ENCODE assay signal across 8 mouse cellular contexts in genomic region chr2:156179796-156180093, GRCm38 (mm10). TPM values are rescaled to one million over a fixed set of nuclear protein-coding genes. Genes with fewer than 3 reads are reported as not detected.
A peak's percentile ranks its signal among the peaks of the same experiment; 100 is the strongest.
DNase-seq lines count a peak whose midpoint lies in the region; ATAC-seq and TF ChIP-seq lines count a peak whose summit lies in the region.

No protein-coding gene starts in this region.

- ATAC-seq in heart, embryonic 14.5 days (ENCODE audit: insufficient number of reproducible peaks, insufficient read depth, low FRiP score, low read depth), result no peak; the same call in 1 of the 2 replicates
- ATAC-seq in G1E (ENCODE audit: extremely low read depth, insufficient number of reproducible peaks, low FRiP score, poor library complexity, severe bottlenecking), result no peak
- ATAC-seq in forebrain, postnatal 0 days, result peak; percentile 1
- peak; percentile 16; the same call in 1 of the 2 replicates for ATAC-seq in megakaryocyte, adult 5-6 weeks (ENCODE audit: poor library complexity, severe bottlenecking)

- H3K27me3 ChIP-seq in heart, embryonic 14.5 days (ENCODE audit: control insufficient read depth, insufficient read depth, low read length), result no peaks in the 10 kb centered on the region
- no peaks in the 10 kb centered on the region for H3K27me3 ChIP-seq in G1E (ENCODE audit: insufficient read depth, low read length)
- no peaks in the 10 kb centered on the region for H3K27me3 ChIP-seq in forebrain, postnatal 0 days (ENCODE audit: insufficient read depth, low read length)

- peaks cover 42% of the 10 kb centered on the region for H3K36me3 ChIP-seq in heart, embryonic 14.5 days (ENCODE audit: control insufficient read depth, insufficient read depth, low read length)
- H3K36me3 ChIP-seq in G1E (replicated peaks), result peaks cover 34% of the 10 kb centered on the region
- H3K36me3 ChIP-seq in forebrain, postnatal 0 days (ENCODE audit: insufficient read depth), result peaks cover 8% of the 10 kb centered on the region

- no peak for DNase-seq in heart, adult 11 months
- no peak for DNase-seq in G1E (ENCODE audit: low spot score)
- no peak for DNase-seq in forebrain, postnatal 0 days
- no peak for DNase-seq in Muller cell, postnatal 12 days (ENCODE audit: inconsistent ontology term)
- no peak for DNase-seq in ovary, adult 18-20 months (ENCODE audit: low spot score)
- no peak for DNase-seq in right cerebral cortex, postnatal 14 days

- peak overlapping the region; percentile 93 to 95 for H3K4me3 ChIP-seq in heart, embryonic 14.5 days (ENCODE audit: control insufficient read depth in 1 of 2, insufficient read depth in 1 of 2, low read depth in 1 of 2, low read length in 2 of 2)
- H3K4me3 ChIP-seq in G1E (ENCODE audit: low read depth, low read length), result peak overlapping the region; percentile 97
- H3K4me3 ChIP-seq in forebrain, postnatal 0 days (ENCODE audit: low read depth, low read length), result peak overlapping the region; percentile 99

- no peak overlapping the region for H3K4me2 ChIP-seq in heart, embryonic 14.5 days (ENCODE audit: low read length)
- peak overlapping the region; percentile 57; the same call in 1 of the 2 replicates for H3K4me2 ChIP-seq in forebrain, postnatal 0 days (ENCODE audit: low read depth)

- TF ChIP-seq CTCF in G1E (IDR thresholded peaks at IDR 0.05; ENCODE audit: low read depth, low read length), result no peak
- TF ChIP-seq CTCF in forebrain, postnatal 0 days (IDR thresholded peaks at IDR 0.05; ENCODE audit: low read depth), result no peak

- H3K4me1 ChIP-seq in heart, embryonic 14.5 days (ENCODE audit: control insufficient read depth in 2 of 2, insufficient read depth in 2 of 2, low read length in 2 of 2), result peaks cover 2 to 29% of the 10 kb centered on the region in 2 experiments; a peak in 3 of 4 replicates
- peaks cover 29% of the 10 kb centered on the region for H3K4me1 ChIP-seq in G1E (ENCODE audit: insufficient read depth, low read depth, low read length)
- H3K4me1 ChIP-seq in forebrain, postnatal 0 days (ENCODE audit: insufficient read depth), result peaks cover 15% of the 10 kb centered on the region

- 1% methylated on average over 41 of the region's 41 CpGs for WGBS in heart, embryonic 14.5 days
- under 1% methylated on average over 38 of the region's 41 CpGs for WGBS in forebrain, postnatal 0 days

- H3K27ac ChIP-seq in heart, embryonic 14.5 days (replicated peaks in 1 of 2; ENCODE audit: control insufficient read depth in 1 of 2, insufficient read depth in 1 of 2, low read depth in 2 of 2, low read length in 2 of 2), result peak overlapping the region; percentile 91 to 98
- peak overlapping the region; percentile 100 for H3K27ac ChIP-seq in forebrain, postnatal 0 days (ENCODE audit: low read depth, low read length)

- H3K9me3 ChIP-seq in heart, embryonic 14.5 days (ENCODE audit: control insufficient read depth, low read length), result no peaks in the 10 kb centered on the region
- H3K9me3 ChIP-seq in G1E (replicated peaks), result no peaks in the 10 kb centered on the region
- H3K9me3 ChIP-seq in forebrain, postnatal 0 days (ENCODE audit: low read length), result no peaks in the 10 kb centered on the region

- peak overlapping the region; percentile 100 for H3K9ac ChIP-seq in heart, embryonic 14.5 days (ENCODE audit: low read length)
- H3K9ac ChIP-seq in forebrain, postnatal 0 days, result peak overlapping the region; percentile 100

RNA-seq across cellular contexts. Expression of gene Rbm39, which starts 0.3 kb away (rescaled TPM):
- 407 and 423 TPM in 2 replicates for polyA plus RNA-seq in heart, embryonic 14.5 days (2014; fragmentation: Nextera tagmentation; extraction: Ambion mirVana)
- total RNA-seq in G1E (2014; fragmentation: Nextera tagmentation) (781 and 795 TPM in 2 replicates), G1E (2017) (710 and 759 TPM in 2 replicates)
- 282 and 295 TPM in 2 replicates for polyA plus RNA-seq in G1E (2012)
- 332 and 415 TPM in 2 replicates for total RNA-seq in forebrain, postnatal 0 days (2014; rRNA removed)
- polyA plus RNA-seq in forebrain, postnatal 0 days (2015; fragmentation: Nextera tagmentation; extraction: Ambion mirVana), result 412 and 413 TPM in 2 replicates
- 443 and 462 TPM in 2 replicates for total RNA-seq in megakaryocyte, adult 5-6 weeks (2015)
- total RNA-seq in megakaryocyte, adult 5-6 weeks (2017), result 508 and 552 TPM in 2 replicates

RNA-seq across cellular contexts. Expression of gene Phf20, which starts 16.5 kb away (rescaled TPM):
- polyA plus RNA-seq in heart, embryonic 14.5 days (2014; fragmentation: Nextera tagmentation; extraction: Ambion mirVana), result 44.6 and 51.3 TPM in 2 replicates
- total RNA-seq in G1E (2014; fragmentation: Nextera tagmentation) (63.5 and 63.9 TPM in 2 replicates), G1E (2017) (45.8 and 48.2 TPM in 2 replicates)
- 29.5 and 37.8 TPM in 2 replicates for polyA plus RNA-seq in G1E (2012)
- 45.9 and 57.1 TPM in 2 replicates for total RNA-seq in forebrain, postnatal 0 days (2014; rRNA removed)
- 111 and 148 TPM in 2 replicates for polyA plus RNA-seq in forebrain, postnatal 0 days (2015; fragmentation: Nextera tagmentation; extraction: Ambion mirVana)
- total RNA-seq in megakaryocyte, adult 5-6 weeks (2015), result 25.9 and 34.6 TPM in 2 replicates
- 27.1 and 55.5 TPM in 2 replicates for total RNA-seq in megakaryocyte, adult 5-6 weeks (2017)

RNA-seq across cellular contexts. Expression of gene Nfs1, which starts 35.8 kb away (rescaled TPM):
- 63.8 and 64.8 TPM in 2 replicates for polyA plus RNA-seq in heart, embryonic 14.5 days (2014; fragmentation: Nextera tagmentation; extraction: Ambion mirVana)
- total RNA-seq in G1E (2014; fragmentation: Nextera tagmentation) (27.9 and 33.9 TPM in 2 replicates), G1E (2017) (46.2 and 49.1 TPM in 2 replicates)
- polyA plus RNA-seq in G1E (2012), result 31.4 and 36.3 TPM in 2 replicates
- total RNA-seq in forebrain, postnatal 0 days (2014; rRNA removed), result 41.9 and 42.7 TPM in 2 replicates
- 41.2 and 48.6 TPM in 2 replicates for polyA plus RNA-seq in forebrain, postnatal 0 days (2015; fragmentation: Nextera tagmentation; extraction: Ambion mirVana)
- 32.8 and 37.4 TPM in 2 replicates for total RNA-seq in megakaryocyte, adult 5-6 weeks (2015)
- 21.3 and 22.0 TPM in 2 replicates for total RNA-seq in megakaryocyte, adult 5-6 weeks (2017)

RNA-seq across cellular contexts. Expression of gene Romo1, which starts 35.9 kb away (rescaled TPM):
- 463 and 501 TPM in 2 replicates for polyA plus RNA-seq in heart, embryonic 14.5 days (2014; fragmentation: Nextera tagmentation; extraction: Ambion mirVana)
- 99.3 and 127 TPM in 2 replicates for total RNA-seq in G1E (2014; fragmentation: Nextera tagmentation)
- total RNA-seq in G1E (2017), result 38.4 and 52.4 TPM in 2 replicates
- polyA plus RNA-seq in G1E (2012), result 300 and 385 TPM in 2 replicates
- 91.3 and 132 TPM in 2 replicates for total RNA-seq in forebrain, postnatal 0 days (2014; rRNA removed)
- polyA plus RNA-seq in forebrain, postnatal 0 days (2015; fragmentation: Nextera tagmentation; extraction: Ambion mirVana), result 529 and 662 TPM in 2 replicates
- total RNA-seq in megakaryocyte, adult 5-6 weeks (2015), result 53.8 and 63.6 TPM in 2 replicates
- total RNA-seq in megakaryocyte, adult 5-6 weeks (2017), result 10.0 and 11.0 TPM in 2 replicates

RNA-seq across cellular contexts. Expression of gene Gm28036, which starts 52.9 kb away (rescaled TPM):
- polyA plus RNA-seq in heart, embryonic 14.5 days (2014; fragmentation: Nextera tagmentation; extraction: Ambion mirVana), result 7.6 and 9.4 TPM in 2 replicates
- 17.3 and 17.6 TPM in 2 replicates for total RNA-seq in G1E (2014; fragmentation: Nextera tagmentation)
- 12.0 and 15.6 TPM in 2 replicates for total RNA-seq in G1E (2017)
- 9.0 and 13.5 TPM in 2 replicates for polyA plus RNA-seq in G1E (2012)
- 14.4 and 20.5 TPM in 2 replicates for total RNA-seq in forebrain, postnatal 0 days (2014; rRNA removed)
- polyA plus RNA-seq in forebrain, postnatal 0 days (2015; fragmentation: Nextera tagmentation; extraction: Ambion mirVana), result 8.6 and 13.0 TPM in 2 replicates
- total RNA-seq in megakaryocyte, adult 5-6 weeks (2015), result 0.38 and 6.3 TPM in 2 replicates
- total RNA-seq in megakaryocyte, adult 5-6 weeks (2017), result 25.2 and 25.8 TPM in 2 replicates

Comparison
In these comparisons a context has a peak if more than half of its experiments do, and no peak if none do; other contexts are left out.
1. ATAC-seq: peak in forebrain, postnatal 0 days (single experiment) and megakaryocyte, adult 5-6 weeks (single experiment); none in heart, embryonic 14.5 days (single experiment) and G1E (single experiment).
2. Peak in every context shown above with its lines, with median percentiles within 50 percentile points of each other: H3K4me3 ChIP-seq.